Mouse (Mus musculus) liver, embryonic 11.5 days (tissue): ENCODE measurements around the gene Zfp93. TPM values are rescaled to one million over a fixed set of nuclear protein-coding genes. Genes with fewer than 3 reads are reported as not detected.

Source experiments
- ATAC-seq: fragments of 200-750 bp; cut with Nextera tagmentation; replicated peaks from 2 replicates; pipeline ENCODE4 v1.8.0; 2017; ENCODE audit warnings: moderate number of reproducible peaks, mild to moderate bottlenecking, moderate TSS enrichment, moderate library complexity; ENCODE audit not compliant: low FRiP score
- DNase-seq: peaks from one replicate; pipeline ENCODE4 v3.0.0-alpha.2; 2017; ENCODE audit warnings: low spot score
- H3K27ac ChIP-seq: fragments of 300-500 bp; sonication (generic); 2 replicates; pipeline ENCODE4 v1.5.1; 2014; ENCODE audit warnings: mild to moderate bottlenecking, low read depth, low read length, control low read depth
- H3K27me3 ChIP-seq: fragments of 300-500 bp; sonication (generic); replicated peaks from 2 replicates; pipeline ENCODE4 v1.6.1; 2014; ENCODE audit warnings: low read length, mixed read lengths; ENCODE audit not compliant: control insufficient read depth, insufficient read depth
- H3K36me3 ChIP-seq: fragments of 300-500 bp; sonication (generic); 2 replicates; pipeline ENCODE4 v1.6.1; 2014; ENCODE audit warnings: mild to moderate bottlenecking, low read length, moderate library complexity, mixed read lengths; ENCODE audit not compliant: control insufficient read depth, insufficient read depth
- H3K4me1 ChIP-seq: fragments of 300-500 bp; sonication (generic); replicated peaks from 2 replicates; pipeline ENCODE4 v1.6.1; 2014; ENCODE audit warnings: low read length, mixed read lengths; ENCODE audit not compliant: control insufficient read depth, insufficient read depth
- H3K4me2 ChIP-seq: fragments of 300-500 bp; sonication (generic); 2 replicates; pipeline ENCODE4 v1.6.1; 2014; ENCODE audit warnings: mild to moderate bottlenecking, control low read depth, moderate library complexity
- H3K4me3 ChIP-seq: fragments of 300-500 bp; sonication (generic); 2 replicates; pipeline ENCODE4 v1.5.1; 2014; ENCODE audit warnings: low read depth, low read length, control low read depth
- H3K9ac ChIP-seq: fragments of 300-500 bp; sonication (generic); 2 replicates; pipeline ENCODE4 v1.6.1; 2014; ENCODE audit warnings: low read depth, low read length, control low read depth
- H3K9me3 ChIP-seq: fragments of 300-500 bp; sonication (generic); 2 replicates; pipeline ENCODE4 v1.6.1; 2016; ENCODE audit warnings: low read length, inconsistent platforms, mixed read lengths; ENCODE audit not compliant: control insufficient read depth
- WGBS: fragments of 180-500 bp; shearing (Covaris S2); extraction: QIAGEN DNeasy Blood & Tissue Kit; methylation state at CpG from one replicate; pipeline ENCODE4 v1.1.7; 2014; 5-methylcytosine and 5-hydroxymethylcytosine counted together
- polyA plus RNA-seq: library from polyadenylated mRNA; unstranded; fragments of >200 nt; fragmentation: Nextera tagmentation; extraction: Ambion mirVana; gene quantifications from 2 replicates; pipeline ENCODE4 v1.2.1, GENCODE M21; 2014

The Zfp93 gene
- polyA plus RNA-seq: 3.5 and 3.8 TPM in 2 replicates

DNA sequence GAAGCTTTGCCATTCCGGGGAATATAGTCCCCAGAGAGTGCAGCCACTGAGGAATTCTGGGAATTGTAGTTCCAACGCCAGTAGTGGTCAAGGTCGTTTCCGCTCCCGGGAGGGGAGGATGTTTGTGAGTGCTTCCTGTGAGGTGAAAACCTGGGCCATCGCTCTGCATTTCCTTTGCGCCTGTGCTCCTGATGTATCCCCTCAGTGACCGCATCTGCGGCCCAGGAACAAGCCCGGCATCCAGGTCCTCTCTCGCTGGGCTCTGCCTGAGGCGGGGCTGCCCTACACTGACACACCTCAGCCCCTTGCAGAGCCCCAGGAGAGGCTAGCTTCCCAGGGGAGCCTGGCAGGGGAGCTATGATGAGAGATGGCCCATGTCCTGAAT lies at the start of gene Zfp93:
Gene Zfp93 (plus strand): TSS at position 133 of the 385 bp plus-strand sequence.
- no peak within 1 kb of the TSS for H3K27ac ChIP-seq
- 2% methylated on average over 12 of the region's 12 CpGs for WGBS
- no peaks in the 10 kb centered on the region for H3K9me3 ChIP-seq

GRCm38 (mm10) chr7:24237040-24237791 lies 33.0 kb upstream of the Zfp93 start, which contains the start of gene Zfp109:
Zfp109 (minus strand) TSS chr7:24237560.
- Histone ChIP-seq H3K27ac (no peak within 1 kb of the TSS), H3K9ac (peak within 1 kb of the TSS; percentile 75), H3K4me1 (peaks cover 4% of the 10 kb centered on the region; the same call in 1 of the 2 replicates), H3K9me3 (no peaks in the 10 kb centered on the region), H3K4me3 (peak within 1 kb of the TSS; percentile 81), H3K4me2 (peak within 1 kb of the TSS; percentile 69), H3K36me3 (peaks cover 7% of the 10 kb centered on the region), H3K27me3 (no peaks in the 10 kb centered on the region)
- peak; percentile 72 for DNase-seq
- 5% methylated on average over 28 of the region's 28 CpGs for whole genome bisulfite sequencing
- ATAC-seq: peak; percentile 85

More for the DNA sequence above, at the start of gene Zfp93:
- peak; percentile 79 for DNase-seq
- Histone ChIP-seq H3K4me1 (no peaks in the 10 kb centered on the region), H3K4me2 (peak within 1 kb of the TSS; percentile 77), H3K27me3 (no peaks in the 10 kb centered on the region), H3K36me3 (peaks cover 7% of the 10 kb centered on the region), H3K9ac (peak within 1 kb of the TSS; percentile 67), H3K4me3 (peak within 1 kb of the TSS; percentile 67)
- ATAC-seq: peak; percentile 94

DNA sequence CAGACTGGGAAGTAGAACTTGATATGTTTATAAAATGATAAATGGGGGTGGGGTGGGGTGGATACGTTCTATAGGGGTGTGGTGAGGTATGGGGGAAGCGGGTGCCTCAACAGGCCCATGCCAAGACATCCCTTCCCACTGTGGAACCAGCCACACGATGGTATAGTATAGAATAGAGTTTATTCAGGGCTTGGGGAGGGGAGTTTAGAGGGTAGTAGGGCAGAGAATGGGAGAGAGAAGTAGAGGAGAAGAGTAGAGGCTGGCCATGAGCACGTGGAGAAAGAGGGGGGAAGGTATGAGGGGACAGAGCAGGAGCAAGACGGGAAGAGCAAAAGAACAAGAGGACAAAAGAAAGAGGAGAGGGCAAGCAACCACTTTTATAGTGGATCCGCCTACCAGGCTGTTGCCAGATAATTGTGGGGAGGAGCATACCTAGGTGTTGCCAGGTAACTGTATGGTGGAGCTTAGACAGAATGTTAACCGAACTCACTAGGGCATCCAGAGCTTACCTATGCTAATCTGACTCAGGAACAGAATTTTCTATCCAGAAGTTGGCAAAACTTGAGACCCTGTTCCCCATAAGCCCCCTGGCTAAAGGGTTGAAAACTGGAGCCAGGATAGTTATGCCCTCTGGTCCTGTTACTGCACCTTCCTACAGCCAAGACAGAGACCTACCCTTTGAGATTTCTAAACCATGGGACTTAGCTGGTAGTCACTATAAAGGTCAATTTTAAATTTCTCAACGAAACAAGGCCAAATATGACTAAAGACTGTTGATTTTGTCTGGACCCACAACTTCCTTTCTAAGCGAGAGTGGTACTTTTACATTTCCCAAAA lies 16.2 kb upstream of the Zfp93 start:
- no peaks in the 10 kb centered on the region for H3K27me3 ChIP-seq
- H3K27ac ChIP-seq: no peak overlapping the region
- H3K4me3 ChIP-seq: peak overlapping the region; percentile 55; the same call in 1 of the 2 replicates
- no peaks in the 10 kb centered on the region for H3K9me3 ChIP-seq
- H3K36me3 ChIP-seq: no peaks in the 10 kb centered on the region
- DNase-seq (no peak), ATAC-seq (peak; percentile 28)
- H3K4me1 ChIP-seq: no peaks in the 10 kb centered on the region
- H3K9ac ChIP-seq: peak overlapping the region; percentile 41; the same call in 1 of the 2 replicates
- 61% methylated on average over 9 of the region's 9 CpGs for WGBS
- peak overlapping the region; percentile 64 for H3K4me2 ChIP-seq

DNA sequence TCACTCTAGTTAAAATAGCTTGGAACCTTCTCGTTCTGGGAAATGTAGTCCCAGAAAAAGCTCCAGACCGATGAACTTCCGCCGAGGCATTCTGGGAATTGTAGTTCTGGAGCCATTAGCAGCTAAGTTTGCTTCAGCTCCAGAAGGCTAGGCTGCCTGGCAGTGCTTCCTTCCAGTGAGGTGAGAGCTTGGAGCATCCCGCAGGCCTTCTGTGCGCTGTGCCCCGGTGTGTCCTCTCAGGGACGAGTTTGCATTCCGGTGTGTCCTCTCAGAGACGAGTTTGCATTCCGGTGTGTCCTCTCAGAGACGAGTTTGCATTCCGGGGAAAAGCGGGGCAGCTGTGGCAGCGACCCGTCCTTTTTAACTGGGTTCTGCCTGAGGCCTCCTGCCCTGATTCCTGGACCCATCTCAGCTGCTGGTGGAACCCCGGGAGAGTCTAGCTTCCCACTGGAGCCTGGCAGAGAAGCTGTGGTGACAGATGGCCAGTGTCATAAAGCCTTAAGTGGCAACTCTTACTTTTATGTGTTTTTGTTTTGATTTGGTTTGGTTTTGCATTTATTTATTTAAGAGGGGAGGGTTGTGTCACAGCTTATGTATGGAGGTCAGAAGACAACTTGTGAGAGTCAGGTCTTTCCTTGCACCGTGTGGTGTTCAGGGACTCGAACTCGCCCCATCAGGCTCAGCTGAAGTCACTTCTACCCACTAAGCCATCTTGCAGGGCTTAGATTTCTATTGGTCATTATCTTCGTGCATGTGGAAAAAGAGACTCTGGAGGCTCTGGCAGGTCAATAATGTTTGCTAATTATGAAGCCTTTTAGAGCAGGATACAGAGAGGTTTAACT lies 15.4 kb upstream of the Zfp93 start, which contains the start of gene Zfp108:
Gene Zfp108 (plus strand): TSS at position 162 of the 842 bp plus-strand sequence.
- Histone ChIP-seq H3K36me3 (no peaks in the 10 kb centered on the region), H3K9ac (peak within 1 kb of the TSS; percentile 64), H3K4me2 (peak within 1 kb of the TSS; percentile 64), H3K4me3 (peak within 1 kb of the TSS; percentile 55), H3K27ac (no peak within 1 kb of the TSS), H3K9me3 (no peaks in the 10 kb centered on the region), H3K27me3 (no peaks in the 10 kb centered on the region), H3K4me1 (no peaks in the 10 kb centered on the region)
- DNase-seq (peak; percentile 50), ATAC-seq (peak; percentile 84)
- WGBS: 21% methylated on average over 21 of the region's 21 CpGs

DNA sequence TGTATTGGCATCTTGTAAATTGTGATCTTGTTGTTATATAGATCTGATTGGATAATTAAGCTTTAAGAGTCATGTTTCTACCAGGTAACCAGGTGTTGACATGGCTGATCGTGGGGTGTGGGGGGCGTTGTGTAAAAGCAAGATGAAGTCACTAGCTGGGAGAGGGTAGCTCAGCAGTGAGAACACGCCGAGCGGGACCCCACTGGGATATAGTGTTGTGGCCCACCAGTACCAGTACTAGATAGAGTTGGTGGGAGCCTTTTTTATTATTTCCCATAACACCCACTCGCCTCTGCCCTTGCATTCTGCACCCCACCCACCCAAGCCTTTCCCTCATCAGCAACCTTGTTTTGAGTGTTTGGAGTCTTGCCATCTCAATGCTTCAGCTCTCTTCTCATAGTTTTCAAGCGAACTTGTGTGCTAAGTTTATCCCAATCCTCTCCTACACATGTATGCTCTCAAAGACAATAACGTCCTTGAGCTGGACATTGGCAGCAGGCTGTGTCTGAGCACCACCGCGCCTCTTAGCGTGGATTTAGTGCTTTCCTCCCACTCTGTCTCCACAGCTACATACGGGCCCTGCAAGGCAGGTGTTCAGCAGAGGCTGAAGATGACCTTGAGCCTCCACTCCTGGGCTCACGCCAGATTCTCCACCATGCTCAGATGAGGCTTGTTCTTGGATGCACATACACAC lies 10.8 kb upstream of the Zfp93 start:
- no peaks in the 10 kb centered on the region for H3K36me3 ChIP-seq
- WGBS: 89% methylated on average over 13 of the region's 13 CpGs
- H3K4me2 ChIP-seq: no peak overlapping the region
- no peak for DNase-seq
- ATAC-seq: no peak
- no peak overlapping the region for H3K9ac ChIP-seq
- H3K9me3 ChIP-seq: no peaks in the 10 kb centered on the region
- H3K4me1 ChIP-seq: no peaks in the 10 kb centered on the region
- no peak overlapping the region for H3K27ac ChIP-seq
- H3K4me3 ChIP-seq: no peak overlapping the region
- no peaks in the 10 kb centered on the region for H3K27me3 ChIP-seq

DNA sequence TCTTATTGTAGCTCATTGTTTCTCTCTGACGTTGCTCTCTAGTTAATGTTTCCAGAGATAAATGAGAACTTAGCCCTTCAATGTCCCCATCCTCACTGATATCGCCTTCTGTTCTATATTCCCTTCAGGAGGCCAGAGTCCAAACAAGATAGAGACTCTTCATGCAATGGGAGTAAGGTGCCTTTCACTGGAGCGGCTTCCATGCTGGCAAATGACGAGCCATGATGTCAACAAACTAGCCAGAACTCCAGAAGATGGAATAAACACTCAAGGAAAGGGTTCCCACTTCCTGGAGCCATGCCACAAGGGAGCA lies 10.3 kb upstream of the Zfp93 start:
- no peaks in the 10 kb centered on the region for H3K4me1 ChIP-seq
- H3K27me3 ChIP-seq: no peaks in the 10 kb centered on the region
- H3K36me3 ChIP-seq: no peaks in the 10 kb centered on the region
- H3K4me2 ChIP-seq: no peak overlapping the region
- no peak overlapping the region for H3K4me3 ChIP-seq
- no peaks in the 10 kb centered on the region for H3K9me3 ChIP-seq
- ATAC-seq: no peak
- H3K27ac ChIP-seq: no peak overlapping the region
- no peak overlapping the region for H3K9ac ChIP-seq
- no peak for DNase-seq
- WGBS: 79% methylated on average over 4 of the region's 4 CpGs

GRCm38 (mm10) chr7:24268176-24269155 lies 1.8 kb upstream of the Zfp93 start:
- H3K36me3 ChIP-seq: no peaks in the 10 kb centered on the region
- H3K27ac ChIP-seq: no peak overlapping the region
- no peak for DNase-seq
- no peaks in the 10 kb centered on the region for H3K4me1 ChIP-seq
- H3K27me3 ChIP-seq: no peaks in the 10 kb centered on the region
- WGBS: 72% methylated on average over 24 of the region's 24 CpGs
- no peak overlapping the region for H3K9ac ChIP-seq
- H3K4me2 ChIP-seq: no peak overlapping the region
- ATAC-seq: no peak
- no peak overlapping the region for H3K4me3 ChIP-seq
- no peaks in the 10 kb centered on the region for H3K9me3 ChIP-seq
